Mouse (Mus musculus) bone marrow, adult 2 months (tissue): Measurements from ENCODE around the gene Atxn1.

Source experiments
- CTCF ChIP-seq: fragments of 200-500 bp; IDR thresholded peaks from 2 replicates; pipeline ENCODE4 v1.5.1; 2011; ENCODE audit warnings: low read length, control low read depth; ENCODE audit not compliant: control insufficient read depth, insufficient read depth
- POLR2A ChIP-seq: fragments of 200-500 bp; IDR thresholded peaks from 2 replicates; pipeline ENCODE4 v1.6.1; 2011; ENCODE audit warnings: low read depth, mild to moderate bottlenecking, control low read depth, low read length, borderline replicate concordance; ENCODE audit not compliant: control insufficient read depth

DNA sequence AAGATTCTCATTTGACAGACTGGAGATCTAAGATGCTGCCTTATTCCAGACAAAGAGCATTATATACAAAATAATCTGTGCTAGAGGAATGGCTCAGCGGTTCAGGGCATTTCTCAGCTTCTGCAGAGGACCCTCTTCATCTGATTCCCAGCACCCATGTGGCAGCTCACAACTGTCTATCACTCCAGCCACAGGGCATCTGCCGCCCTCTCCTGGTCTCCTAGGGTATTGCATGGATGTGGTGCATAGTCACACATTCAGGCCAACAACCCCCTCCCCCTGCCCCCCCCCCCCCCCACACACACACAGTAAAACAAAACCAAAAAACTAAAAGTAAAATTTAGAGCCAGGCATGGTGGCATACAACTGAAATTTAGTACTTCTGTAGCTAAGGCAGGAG lies 130.5 kb downstream of the Atxn1 start:
- peak; percentile 44; the same call in 1 of the 2 replicates for TF ChIP-seq CTCF
- no peak for TF ChIP-seq POLR2A
